Mouse (Mus musculus) CD8-positive naive resting alpha-beta T cell, adult 2 months (primary cell): ENCODE data around the gene Map6.

ENCODE experiments used
- DNase-seq, 2 experiments: peaks; one replicate each; pipeline ENCODE4 v3.0.0; 2022; ENCODE audit warnings: low read depth in 2 of 2, low spot score in 2 of 2

Map6 gene

DNA sequence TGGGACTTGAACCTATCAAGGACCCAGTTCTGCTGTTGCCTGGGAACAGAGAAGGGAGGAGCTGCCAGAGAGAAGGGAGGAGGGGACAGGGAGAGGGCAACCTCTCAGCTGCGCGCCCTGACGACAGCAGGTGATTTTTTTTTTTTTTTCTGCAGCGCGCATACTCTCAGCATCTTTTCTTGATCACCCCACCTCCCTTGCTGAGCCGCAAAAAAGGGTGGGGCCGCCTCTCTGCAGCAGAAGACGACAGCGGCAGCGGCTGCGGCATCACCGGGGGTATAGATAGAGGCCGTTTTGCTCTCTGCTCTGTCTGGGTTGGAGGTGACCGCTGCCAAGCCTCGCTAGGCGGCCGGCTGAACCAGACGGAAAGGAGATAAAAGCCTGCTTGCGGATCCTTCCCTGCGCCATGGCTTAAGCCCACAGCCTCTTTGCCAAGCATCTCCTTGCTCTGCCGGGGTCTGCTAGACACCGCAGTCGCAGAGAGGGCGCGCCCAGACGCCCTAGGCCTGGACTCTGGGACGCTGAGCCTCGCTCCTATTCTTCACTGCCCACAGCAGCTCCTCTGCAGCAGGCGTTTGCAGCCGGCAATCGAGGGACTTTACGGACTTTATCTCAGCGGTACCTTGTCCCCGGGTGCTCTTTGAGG is at the start of gene Map6:
TSS of gene Map6 (plus strand) at position 197 of the 646 bp plus-strand sequence.
- no peak for DNase-seq

- no peak for DNase-seq
Observed at GRCm38 (mm10) chr7:99224225-99224624, 43.0 kb upstream of the Map6 start.

DNA sequence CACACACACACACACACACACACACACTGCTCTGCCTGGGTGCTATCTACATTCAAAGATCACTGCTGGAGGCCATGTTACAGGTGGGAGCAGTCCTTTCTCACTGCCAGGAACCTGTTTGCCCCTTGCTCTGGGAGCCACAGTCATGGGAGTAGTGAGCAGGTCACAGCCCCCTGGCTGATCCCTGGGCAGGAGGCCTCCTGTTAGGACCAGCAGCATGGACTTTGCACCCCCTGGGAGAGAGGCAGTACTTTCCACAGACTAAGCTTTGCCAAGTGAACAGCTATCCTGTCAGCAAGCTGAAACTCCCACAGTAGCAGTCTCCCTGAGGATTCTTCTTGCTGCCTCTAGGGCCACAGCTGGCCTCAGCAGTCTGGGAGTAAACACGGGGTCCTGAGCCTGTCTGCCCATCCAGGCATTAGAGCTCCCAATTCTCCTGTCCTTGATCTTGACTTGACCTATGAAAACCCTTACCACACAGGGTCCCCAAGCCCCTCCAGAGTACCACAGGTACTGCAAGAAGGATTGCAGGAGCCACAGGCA is 42.5 kb upstream of the Map6 start:
- DNase-seq = no peak

DNA sequence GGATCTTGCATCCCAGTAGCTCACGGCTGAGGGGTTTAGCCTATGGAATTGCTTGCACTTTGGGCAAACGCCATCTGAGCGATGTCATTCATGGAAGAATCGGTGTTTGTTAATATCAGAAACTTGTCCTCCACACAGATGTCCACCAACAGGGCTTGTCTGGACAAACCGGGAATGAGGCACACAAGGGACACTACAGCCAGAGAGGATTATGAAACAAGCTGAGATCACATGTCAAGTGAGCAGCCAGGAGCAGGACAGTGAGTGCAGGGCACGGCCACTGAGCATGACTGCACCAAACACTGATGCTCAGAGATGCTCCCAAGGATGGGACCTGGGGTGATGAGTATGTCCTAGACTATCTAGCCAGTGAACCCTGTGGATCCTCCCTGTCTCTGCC is 41.8 kb upstream of the Map6 start:
- no peak for DNase-seq

GRCm38 (mm10) chr7:99226662-99227061 is 40.6 kb upstream of the Map6 start:
- no peak for DNase-seq

DNA sequence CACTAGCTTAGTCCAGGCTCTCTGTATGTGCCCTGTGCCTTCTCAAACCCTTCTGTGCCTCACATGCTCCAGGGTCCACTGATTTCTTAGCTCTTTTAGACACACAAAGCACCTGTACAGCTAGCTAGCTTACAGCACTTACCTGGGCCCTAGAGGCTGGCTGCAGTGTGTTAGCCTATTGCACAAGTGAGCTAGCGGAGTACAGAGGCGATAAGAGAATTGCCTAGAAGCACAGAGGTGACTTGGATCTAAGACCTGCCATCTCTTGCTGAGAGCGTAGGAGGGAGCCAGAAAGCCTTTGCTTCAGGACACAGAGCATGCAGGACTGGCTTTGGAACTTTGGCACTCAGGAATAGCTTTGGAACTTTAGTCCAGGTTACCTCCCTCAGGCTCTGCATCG is 40.0 kb upstream of the Map6 start:
- DNase-seq = no peak

- DNase-seq = no peak
Observed at GRCm38 (mm10) chr7:99228825-99229224, 38.4 kb upstream of the Map6 start.

DNA sequence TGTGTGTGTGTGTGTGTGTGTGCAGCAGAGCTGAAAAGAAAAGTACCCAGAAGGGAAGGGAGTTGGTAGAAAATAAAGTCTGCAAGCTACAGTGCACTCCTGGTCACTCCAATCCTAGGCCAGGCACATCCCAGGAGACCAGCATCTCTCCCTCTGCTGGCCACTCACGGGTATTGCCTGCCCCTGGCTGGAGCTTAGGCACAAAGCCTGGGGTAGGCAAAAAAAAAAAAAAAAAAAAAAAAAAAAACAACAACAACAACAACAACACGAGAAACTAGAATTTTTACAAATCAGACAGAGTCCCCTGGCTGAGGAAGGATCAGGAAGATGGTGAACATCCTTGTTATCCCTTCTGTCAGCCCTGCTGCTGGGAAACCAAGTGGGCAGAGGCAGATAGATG is 37.8 kb upstream of the Map6 start:
- DNase-seq = no peak

DNA sequence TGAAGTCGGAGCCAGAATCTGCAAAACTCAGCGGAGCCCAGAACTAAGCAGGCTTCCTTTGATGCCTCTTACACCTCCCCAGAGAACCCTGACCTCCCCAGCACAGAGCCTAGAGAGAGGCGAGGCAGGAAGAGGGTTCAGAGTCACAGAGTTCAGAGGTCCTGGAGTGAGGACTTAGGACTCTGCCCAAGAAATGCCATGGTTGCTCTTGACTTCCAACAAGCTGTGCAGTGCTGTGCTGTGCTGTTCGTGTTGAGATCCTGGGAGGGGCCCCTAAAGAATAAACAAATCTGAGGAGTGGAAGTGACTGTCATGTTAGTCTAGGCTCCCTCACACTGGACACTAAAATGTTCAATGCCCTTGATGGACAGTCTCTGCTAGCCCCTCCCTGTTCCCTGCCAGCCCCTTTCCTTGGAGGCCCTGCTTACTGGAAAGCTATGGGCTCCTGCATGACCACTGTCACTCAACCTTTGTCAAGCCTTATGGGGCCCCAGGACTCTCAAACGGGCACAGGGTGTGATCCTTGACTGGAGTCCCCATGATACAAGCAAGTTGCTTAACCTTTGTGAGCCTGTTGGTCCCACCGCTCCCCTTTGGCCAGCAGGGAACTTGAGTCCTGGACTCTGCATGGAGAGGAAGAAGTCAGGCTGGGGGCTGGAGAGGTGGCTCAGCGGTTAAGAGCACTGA is 37.0 kb upstream of the Map6 start:
- no peak for DNase-seq

GRCm38 (mm10) chr7:99232571-99232970 is 34.7 kb upstream of the Map6 start:
- no peak for DNase-seq

DNA sequence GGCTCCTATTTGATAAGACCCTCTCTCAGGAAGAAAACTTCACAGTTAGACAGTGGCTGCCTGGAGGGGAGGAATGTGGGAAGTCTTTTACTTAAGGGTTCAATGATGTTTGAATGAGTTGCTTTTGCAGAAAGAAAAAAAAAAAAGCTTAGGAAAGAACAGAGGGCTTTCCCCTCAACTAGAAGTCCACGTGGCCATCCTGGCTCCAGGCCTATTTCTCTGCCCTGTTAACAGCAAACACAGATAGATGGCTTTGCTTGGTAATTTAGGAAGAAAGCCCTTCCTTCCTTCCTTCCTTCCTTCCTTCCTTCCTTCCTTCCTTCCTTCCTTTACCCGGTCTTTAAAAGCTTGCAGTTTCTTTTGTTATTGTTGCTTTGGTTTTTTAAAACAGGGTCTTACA is 32.3 kb upstream of the Map6 start:
- DNase-seq = no peak

DNA sequence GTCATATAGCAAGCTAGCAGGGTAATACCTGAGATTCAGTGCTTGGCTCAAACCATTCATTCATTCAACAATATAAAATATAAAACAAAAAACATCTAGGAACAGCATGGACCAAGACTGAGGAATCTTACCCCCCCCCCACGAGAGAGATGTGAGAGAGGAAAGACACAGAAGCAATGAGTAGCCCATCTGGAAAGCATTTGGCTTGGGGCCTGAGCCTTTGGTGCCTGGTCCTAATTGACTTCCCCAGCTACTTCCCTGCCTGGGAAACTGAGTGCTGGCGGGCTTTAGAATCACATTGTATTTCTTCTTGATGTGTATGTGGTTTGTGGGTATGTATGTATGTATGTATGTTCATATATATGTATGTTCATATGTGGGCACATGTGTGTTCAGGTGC is 31.6 kb upstream of the Map6 start:
- no peak for DNase-seq

DNA sequence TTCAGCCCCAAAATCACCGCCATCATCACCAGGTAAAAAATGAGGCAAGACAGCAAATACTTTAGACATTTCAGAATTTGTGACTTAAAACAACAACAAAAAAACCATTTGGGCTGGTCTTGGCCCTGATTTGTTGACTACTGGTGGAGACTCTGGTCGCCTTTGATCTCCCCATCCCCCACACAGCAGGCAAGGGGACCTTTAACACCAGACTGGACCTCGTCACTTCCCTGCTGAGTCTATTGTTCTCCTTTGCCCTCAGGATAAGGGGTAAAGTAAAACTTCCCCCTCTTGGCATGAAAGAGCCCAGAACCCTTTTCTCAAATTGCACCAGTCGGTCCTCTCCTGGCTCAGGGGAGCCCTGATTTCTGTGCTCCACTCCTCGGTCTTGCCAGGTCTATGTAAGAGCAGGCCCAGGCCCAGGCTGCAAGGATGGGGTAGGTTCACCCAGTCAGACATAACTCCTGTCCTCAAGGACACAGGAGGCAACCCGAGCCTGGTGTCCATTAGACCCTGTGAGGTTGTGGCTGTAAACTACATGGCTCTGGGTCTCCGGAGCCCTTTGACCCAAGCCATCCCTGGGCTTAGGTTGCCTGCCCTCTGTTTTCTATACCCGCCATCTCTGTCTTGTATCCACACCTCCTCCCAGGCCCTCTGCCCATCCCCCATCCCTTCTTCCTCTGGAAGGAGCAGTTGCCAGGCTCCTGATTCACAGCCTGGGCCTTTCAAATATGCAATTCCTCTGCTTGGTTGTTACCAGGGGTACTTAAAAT is 30.2 kb upstream of the Map6 start:
- DNase-seq = no peak

GRCm38 (mm10) chr7:99238417-99238816 is 28.8 kb upstream of the Map6 start, which contains the start of gene Mogat2:
Gene Mogat2, minus strand, starts transcription at chr7:99238619.
- no peak for DNase-seq

DNA sequence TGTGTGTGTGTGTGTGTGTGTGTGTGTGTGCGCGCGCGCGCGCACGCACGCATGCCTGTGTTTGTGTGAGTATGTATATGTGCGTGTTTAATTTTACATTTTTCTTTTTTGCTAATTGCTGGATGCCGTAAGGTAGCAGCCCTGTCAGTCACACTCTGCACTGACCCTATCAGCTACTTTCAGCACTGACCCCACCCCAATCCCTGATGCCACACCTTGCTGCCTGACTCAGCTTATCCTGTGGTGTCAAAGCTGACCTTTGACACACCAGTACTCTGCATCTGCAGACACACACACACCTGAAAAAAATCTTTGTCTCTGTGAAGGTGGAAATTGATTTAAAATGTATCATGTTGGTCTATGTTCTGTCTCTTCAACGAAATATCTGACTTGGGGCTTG is 25.1 kb upstream of the Map6 start:
- no peak for DNase-seq

- DNase-seq = no peak
Observed at GRCm38 (mm10) chr7:99248157-99248742, 19.0 kb upstream of the Map6 start.

- DNase-seq = no peak
Observed at GRCm38 (mm10) chr7:99248906-99249581, 18.2 kb upstream of the Map6 start.

GRCm38 (mm10) chr7:99249582-99249911 is 17.7 kb upstream of the Map6 start:
- DNase-seq = peak; percentile 16 to 34

GRCm38 (mm10) chr7:99250386-99250785 is 16.9 kb upstream of the Map6 start:
- DNase-seq = no peak

- DNase-seq = no peak
Observed at GRCm38 (mm10) chr7:99255006-99255405, 12.2 kb upstream of the Map6 start.

- DNase-seq = no peak
Observed at GRCm38 (mm10) chr7:99261900-99262299, 5.3 kb upstream of the Map6 start.
